Mouse (Mus musculus): ENCODE data around the gene Cltb.

Gene Cltb

GRCm38 (mm10) chr13:54596107-54596690 is 14.9 kb downstream of the Cltb start:
- DNase-seq (ENCODE audit: low spot score): peak; percentile 61

- no peak for DNase-seq (ENCODE audit: low spot score)
These were observed 17.5 kb downstream of the Cltb start for GRCm38 (mm10) chr13:54593617-54594016.

- DNase-seq (ENCODE audit: low spot score): no peak
These were observed 19.3 kb downstream of the Cltb start for GRCm38 (mm10) chr13:54591776-54592356.

GRCm38 (mm10) chr13:54589996-54590951 is 20.9 kb downstream of the Cltb start, which contains the start of the genes Nop16 and Higd2a:
TSS of gene Nop16 (minus strand) at chr13:54590090.
TSS of gene Higd2a (plus strand) at chr13:54590207.
- DNase-seq (ENCODE audit: low spot score): peak; percentile 99

GRCm38 (mm10) chr13:54589414-54589995 is 21.6 kb downstream of the Cltb start:
- DNase-seq (ENCODE audit: low spot score): no peak

- no peak for DNase-seq (ENCODE audit: low spot score)
These were observed 25.3 kb downstream of the Cltb start for GRCm38 (mm10) chr13:54585831-54586230.

GRCm38 (mm10) chr13:54582860-54583259 is 28.3 kb downstream of the Cltb start:
- no peak for DNase-seq (ENCODE audit: low spot score)

GRCm38 (mm10) chr13:54582126-54582525 is 29.0 kb downstream of the Cltb start:
- no peak for DNase-seq (ENCODE audit: low spot score)

- DNase-seq (ENCODE audit: low spot score): no peak
These were observed 29.8 kb downstream of the Cltb start for GRCm38 (mm10) chr13:54581385-54581784.

- no peak for DNase-seq (ENCODE audit: low spot score)
These were observed 33.3 kb downstream of the Cltb start for GRCm38 (mm10) chr13:54577652-54578507.

- DNase-seq (ENCODE audit: low spot score): no peak
These were observed 35.7 kb downstream of the Cltb start for GRCm38 (mm10) chr13:54575489-54575888.

GRCm38 (mm10) chr13:54574854-54575481 is 36.2 kb downstream of the Cltb start, which contains the start of gene Arl10:
TSS of gene Arl10 (plus strand) at chr13:54575015.
- peak; percentile 62 for DNase-seq (ENCODE audit: low spot score)

GRCm38 (mm10) chr13:54572621-54573020 is 38.5 kb downstream of the Cltb start:
- no peak for DNase-seq (ENCODE audit: low spot score)

GRCm38 (mm10) chr13:54571637-54572036 is 39.5 kb downstream of the Cltb start:
- no peak for DNase-seq (ENCODE audit: low spot score)

- no peak for DNase-seq (ENCODE audit: low spot score)
These were observed 40.4 kb downstream of the Cltb start for GRCm38 (mm10) chr13:54570736-54571135.

- no peak for DNase-seq (ENCODE audit: low spot score)
These were observed 41.9 kb downstream of the Cltb start for GRCm38 (mm10) chr13:54569282-54569681.

- no peak for DNase-seq (ENCODE audit: low spot score)
These were observed 42.8 kb downstream of the Cltb start for GRCm38 (mm10) chr13:54568380-54568779.

GRCm38 (mm10) chr13:54565594-54566345 is 45.4 kb downstream of the Cltb start:
- peak; percentile 46 for DNase-seq (ENCODE audit: low spot score)

- DNase-seq (ENCODE audit: low spot score): peak; percentile 87
These were observed 46.0 kb downstream of the Cltb start, which contains the start of gene 4833439L19Rik for GRCm38 (mm10) chr13:54565201-54565581. TSS of gene 4833439L19Rik (minus strand) at chr13:54565435.
